Mouse (Mus musculus) lung, postnatal 4 days (tissue): ENCODE data around the gene Chrd.
A peak's percentile ranks its signal among the peaks of the same experiment; 100 is the strongest.

ENCODE experiments used
- DNase-seq, 2 experiments: peaks; one replicate each; pipeline ENCODE4 v3.0.0; 2021

Chrd gene

GRCm38 (mm10) chr16:20736168-20736567, 3.2 kb downstream of the Chrd start:
- DNase-seq = no peak

GRCm38 (mm10) chr16:20736823-20737222, 3.9 kb downstream of the Chrd start:
- no peak for DNase-seq

- no peak for DNase-seq
Measured at GRCm38 (mm10) chr16:20739845-20740244, 6.9 kb downstream of the Chrd start.

- peak; percentile 54 to 80 for DNase-seq
Measured at GRCm38 (mm10) chr16:20746641-20747040, 13.7 kb downstream of the Chrd start.

GRCm38 (mm10) chr16:20750518-20750917, 17.6 kb downstream of the Chrd start:
- no peak for DNase-seq

- no peak for DNase-seq
Measured at GRCm38 (mm10) chr16:20756052-20756451, 23.1 kb downstream of the Chrd start.

GRCm38 (mm10) chr16:20757385-20757784, 24.5 kb downstream of the Chrd start:
- DNase-seq = no peak

- peak in 1 of 2 experiments; percentile 68 for DNase-seq
Measured at GRCm38 (mm10) chr16:20761681-20762080, 28.8 kb downstream of the Chrd start.

- DNase-seq = peak in 1 of 2 experiments; percentile 43
Measured at GRCm38 (mm10) chr16:20765244-20765643, 32.3 kb downstream of the Chrd start.

- no peak for DNase-seq
Measured at GRCm38 (mm10) chr16:20775021-20775420, 42.1 kb downstream of the Chrd start.

GRCm38 (mm10) chr16:20779846-20780245, 46.9 kb downstream of the Chrd start:
- DNase-seq = no peak

- no peak for DNase-seq
Measured at GRCm38 (mm10) chr16:20781101-20781630, 48.2 kb downstream of the Chrd start.

- DNase-seq = peak; percentile 35 to 36
Measured at GRCm38 (mm10) chr16:20783891-20784290, 51.0 kb downstream of the Chrd start.

GRCm38 (mm10) chr16:20784754-20785153, 51.8 kb downstream of the Chrd start:
- no peak for DNase-seq

- peak; percentile 43 to 62 for DNase-seq
Measured at GRCm38 (mm10) chr16:20786556-20786955, 53.6 kb downstream of the Chrd start.

- DNase-seq = no peak
Measured at GRCm38 (mm10) chr16:20791803-20792202, 58.9 kb downstream of the Chrd start.
